Mouse (Mus musculus): ENCODE measurements at regions not wholly inside any gene's neighbourhood (a gene's known extent, or its start where the extent isn't known, plus 50 kb on each side); places are given as distances from the start of the nearest gene placed in this dataset.

GRCm38 (mm10) chr10:21482055-21482454 is 105.0 kb downstream of the Aldh8a1 start:
- Histone ChIP-seq H3K9ac (ENCODE audit: low read depth, low read length, severe bottlenecking) (no peak overlapping the region), H3K27me3 (ENCODE audit: control insufficient read depth, insufficient read depth, low read length) (no peaks in the 10 kb centered on the region), H3K4me3 (replicated peaks; ENCODE audit: low read length) (no peak overlapping the region), H3K36me3 (ENCODE audit: control insufficient read depth, insufficient read depth, low read length) (no peaks in the 10 kb centered on the region), H3K4me1 (ENCODE audit: control insufficient read depth, insufficient read depth, low read length) (no peaks in the 10 kb centered on the region; the same call in 1 of the 2 replicates), H3K9me3 (ENCODE audit: control insufficient read depth, low read length) (no peaks in the 10 kb centered on the region), H3K27ac (replicated peaks; ENCODE audit: low read depth, low read length) (no peak overlapping the region), H3K4me2 (replicated peaks; ENCODE audit: low read depth, low read length, severe bottlenecking) (no peak overlapping the region)
- 69% methylated on average over 4 of the region's 4 CpGs for WGBS
- TF ChIP-seq POLR2A (IDR thresholded peaks at IDR 0.05; ENCODE audit: borderline replicate concordance, extremely low read depth, insufficient read depth, insufficient read length): no peak
- ATAC-seq (ENCODE audit: low FRiP score, low read depth): no peak
- DNase-seq (ENCODE audit: low spot score): no peak

GRCm38 (mm10) chr10:21482659-21483058 is 105.6 kb downstream of the Aldh8a1 start:
- TF ChIP-seq POLR2A (IDR thresholded peaks at IDR 0.05; ENCODE audit: borderline replicate concordance, extremely low read depth, insufficient read depth, insufficient read length): no peak

GRCm38 (mm10) chr10:21483373-21483772 is 106.3 kb downstream of the Aldh8a1 start:
- Histone ChIP-seq H3K27me3 (ENCODE audit: control insufficient read depth, insufficient read depth, low read length) (no peaks in the 10 kb centered on the region), H3K36me3 (ENCODE audit: control insufficient read depth, insufficient read depth, low read length) (no peaks in the 10 kb centered on the region), H3K27ac (replicated peaks; ENCODE audit: low read depth, low read length) (no peak overlapping the region), H3K4me2 (replicated peaks; ENCODE audit: low read depth, low read length, severe bottlenecking) (no peak overlapping the region), H3K9ac (ENCODE audit: low read depth, low read length, severe bottlenecking) (no peak overlapping the region), H3K4me3 (replicated peaks; ENCODE audit: low read length) (no peak overlapping the region), H3K4me1 (ENCODE audit: control insufficient read depth, insufficient read depth, low read length) (no peaks in the 10 kb centered on the region; the same call in 1 of the 2 replicates), H3K9me3 (ENCODE audit: control insufficient read depth, low read length) (no peaks in the 10 kb centered on the region)
- ATAC-seq (ENCODE audit: low FRiP score, low read depth) (no peak), DNase-seq (ENCODE audit: low spot score) (no peak)
- TF ChIP-seq POLR2A (IDR thresholded peaks at IDR 0.05; ENCODE audit: borderline replicate concordance, extremely low read depth, insufficient read depth, insufficient read length): no peak
- 87% methylated on average over 3 of the region's 3 CpGs for WGBS

More at GRCm38 (mm10) chr10:21482659-21483058, 105.6 kb downstream of the Aldh8a1 start:
- DNase-seq (ENCODE audit: low spot score): no peak
- H3K9me3 ChIP-seq (ENCODE audit: control insufficient read depth, low read length): no peaks in the 10 kb centered on the region
- no peak for ATAC-seq (ENCODE audit: low FRiP score, low read depth)
- 78% methylated on average over 9 of the region's 9 CpGs for WGBS
- no peaks in the 10 kb centered on the region; the same call in 1 of the 2 replicates for H3K4me1 ChIP-seq (ENCODE audit: control insufficient read depth, insufficient read depth, low read length)
- H3K4me3 ChIP-seq (replicated peaks; ENCODE audit: low read length): no peak overlapping the region
- no peak overlapping the region for H3K27ac ChIP-seq (replicated peaks; ENCODE audit: low read depth, low read length)
- no peak overlapping the region for H3K4me2 ChIP-seq (replicated peaks; ENCODE audit: low read depth, low read length, severe bottlenecking)
- no peak overlapping the region for H3K9ac ChIP-seq (ENCODE audit: low read depth, low read length, severe bottlenecking)
- no peaks in the 10 kb centered on the region for H3K27me3 ChIP-seq (ENCODE audit: control insufficient read depth, insufficient read depth, low read length)
- H3K36me3 ChIP-seq (ENCODE audit: control insufficient read depth, insufficient read depth, low read length): no peaks in the 10 kb centered on the region

- WGBS: 72% methylated on average over 7 of the region's 7 CpGs
- Histone ChIP-seq H3K9ac (ENCODE audit: low read depth, low read length, severe bottlenecking) (no peak overlapping the region), H3K4me1 (ENCODE audit: control insufficient read depth, insufficient read depth, low read length) (no peaks in the 10 kb centered on the region; the same call in 1 of the 2 replicates), H3K36me3 (ENCODE audit: control insufficient read depth, insufficient read depth, low read length) (no peaks in the 10 kb centered on the region), H3K9me3 (ENCODE audit: control insufficient read depth, low read length) (no peaks in the 10 kb centered on the region), H3K4me2 (replicated peaks; ENCODE audit: low read depth, low read length, severe bottlenecking) (no peak overlapping the region), H3K27me3 (ENCODE audit: control insufficient read depth, insufficient read depth, low read length) (no peaks in the 10 kb centered on the region), H3K4me3 (replicated peaks; ENCODE audit: low read length) (no peak overlapping the region), H3K27ac (replicated peaks; ENCODE audit: low read depth, low read length) (no peak overlapping the region)
- ATAC-seq (ENCODE audit: low FRiP score, low read depth) (no peak), DNase-seq (ENCODE audit: low spot score) (no peak)
- TF ChIP-seq POLR2A (IDR thresholded peaks at IDR 0.05; ENCODE audit: borderline replicate concordance, extremely low read depth, insufficient read depth, insufficient read length): no peak
Observed at GRCm38 (mm10) chr10:21488374-21488930, 104.5 kb upstream of the 1700020N01Rik start.

GRCm38 (mm10) chr10:21490910-21491309 is 102.0 kb upstream of the 1700020N01Rik start:
- ATAC-seq (ENCODE audit: low FRiP score, low read depth) (no peak), DNase-seq (ENCODE audit: low spot score) (no peak)
- H3K27ac ChIP-seq (replicated peaks; ENCODE audit: low read depth, low read length): no peak overlapping the region
- WGBS: 69% methylated on average over 8 of the region's 8 CpGs
- no peak overlapping the region for H3K4me3 ChIP-seq (replicated peaks; ENCODE audit: low read length)
- no peaks in the 10 kb centered on the region; the same call in 1 of the 2 replicates for H3K4me1 ChIP-seq (ENCODE audit: control insufficient read depth, insufficient read depth, low read length)
- no peaks in the 10 kb centered on the region for H3K9me3 ChIP-seq (ENCODE audit: control insufficient read depth, low read length)
- H3K9ac ChIP-seq (ENCODE audit: low read depth, low read length, severe bottlenecking): no peak overlapping the region
- H3K4me2 ChIP-seq (replicated peaks; ENCODE audit: low read depth, low read length, severe bottlenecking): no peak overlapping the region
- H3K36me3 ChIP-seq (ENCODE audit: control insufficient read depth, insufficient read depth, low read length): no peaks in the 10 kb centered on the region
- H3K27me3 ChIP-seq (ENCODE audit: control insufficient read depth, insufficient read depth, low read length): no peaks in the 10 kb centered on the region
- no peak for TF ChIP-seq POLR2A (IDR thresholded peaks at IDR 0.05; ENCODE audit: borderline replicate concordance, extremely low read depth, insufficient read depth, insufficient read length)

Measured in limb, embryonic 14.5 days (tissue).